Mouse (Mus musculus): ENCODE data around the gene Myl9.
A peak's percentile ranks its signal among the peaks of the same experiment; 100 is the strongest.
"Not testable (repeated sequence)": the region's sequence is repeated elsewhere in the genome, so short reads cannot be mapped to it uniquely, and the experiment has no call there.

Myl9 gene

GRCm38 (mm10) chr2:156765593-156765992 is 9.6 kb upstream of the Myl9 start:
- no peak for DNase-seq

- DNase-seq: no peak
These were observed 8.8 kb upstream of the Myl9 start for GRCm38 (mm10) chr2:156766227-156767019.

- no peak for DNase-seq
These were observed 8.1 kb upstream of the Myl9 start for GRCm38 (mm10) chr2:156767108-156767507.

GRCm38 (mm10) chr2:156769274-156769673 is 5.9 kb upstream of the Myl9 start:
- DNase-seq: no peak

- no peak for DNase-seq
These were observed 1.8 kb upstream of the Myl9 start for GRCm38 (mm10) chr2:156773470-156773869.

- DNase-seq: no peak
These were observed 1.0 kb upstream of the Myl9 start for GRCm38 (mm10) chr2:156774035-156774737.

- no peak for DNase-seq
These were observed 525 bp downstream of the Myl9 start for GRCm38 (mm10) chr2:156775455-156776435.

GRCm38 (mm10) chr2:156776907-156777306 is 1.7 kb downstream of the Myl9 start:
- no peak for DNase-seq

- peak; percentile 55 for DNase-seq
These were observed 2.2 kb downstream of the Myl9 start for GRCm38 (mm10) chr2:156777326-156778004.

GRCm38 (mm10) chr2:156778571-156778970 is 3.4 kb downstream of the Myl9 start:
- DNase-seq: no peak

- no peak for DNase-seq
These were observed 3.8 kb downstream of the Myl9 start for GRCm38 (mm10) chr2:156779036-156779435.

- DNase-seq: no peak
These were observed 4.3 kb downstream of the Myl9 start for GRCm38 (mm10) chr2:156779488-156779887.

- no peak for DNase-seq
These were observed 4.9 kb downstream of the Myl9 start for GRCm38 (mm10) chr2:156780129-156780528.

- DNase-seq: no peak
These were observed 5.5 kb downstream of the Myl9 start for GRCm38 (mm10) chr2:156780752-156781151.

- DNase-seq: no peak
These were observed 6.1 kb downstream of the Myl9 start for GRCm38 (mm10) chr2:156781281-156781680.

GRCm38 (mm10) chr2:156781836-156782480 is 6.7 kb downstream of the Myl9 start:
- no peak for DNase-seq

- no peak for DNase-seq
These were observed 7.5 kb downstream of the Myl9 start for GRCm38 (mm10) chr2:156782481-156783348.

GRCm38 (mm10) chr2:156783349-156783728 is 8.1 kb downstream of the Myl9 start:
- no peak for DNase-seq

- DNase-seq: no peak
These were observed 8.9 kb downstream of the Myl9 start for GRCm38 (mm10) chr2:156784016-156784585.

GRCm38 (mm10) chr2:156784891-156785290 is 9.7 kb downstream of the Myl9 start:
- no peak for DNase-seq

- not testable (repeated sequence) for DNase-seq
These were observed 11.1 kb downstream of the Myl9 start for GRCm38 (mm10) chr2:156786369-156786768.

Data from kidney, adult 11 months (tissue).